Mouse (Mus musculus) limb, embryonic 14.5 days (tissue): ENCODE results near the gene Rab14. TPM values are rescaled to one million over a fixed set of nuclear protein-coding genes. Genes with fewer than 3 reads are reported as not detected.
A peak's percentile ranks its signal among the peaks of the same experiment; 100 is the strongest.

Experiments
- ATAC-seq: fragments of 200-750 bp; cut with Nextera tagmentation; 2 replicates; pipeline ENCODE4 v1.8.0; 2017; ENCODE audit warnings: low read depth, moderate number of reproducible peaks, moderate TSS enrichment; ENCODE audit not compliant: low FRiP score
- DNase-seq: peaks from one replicate; pipeline ENCODE4 v3.0.0-alpha.2; 2015; ENCODE audit warnings: low spot score
- H3K27ac ChIP-seq: fragments of 300-500 bp; sonication (generic); replicated peaks from 2 replicates; pipeline ENCODE4 v1.5.1; 2014; ENCODE audit warnings: low read depth, mild to moderate bottlenecking, low read length, moderate library complexity, mixed read lengths
- H3K27me3 ChIP-seq: fragments of 300-500 bp; sonication (generic); 2 replicates; pipeline ENCODE4 v1.6.1; 2014; ENCODE audit warnings: low read length, mixed read lengths; ENCODE audit not compliant: control insufficient read depth, insufficient read depth
- H3K36me3 ChIP-seq: fragments of 300-500 bp; sonication (generic); 2 replicates; pipeline ENCODE4 v1.6.1; 2014; ENCODE audit warnings: mild to moderate bottlenecking, low read length, moderate library complexity, mixed read lengths; ENCODE audit not compliant: control insufficient read depth, insufficient read depth
- H3K4me1 ChIP-seq: fragments of 300-500 bp; sonication (generic); 2 replicates; pipeline ENCODE4 v1.6.1; 2014; ENCODE audit warnings: antibody characterized with exemption, low read length, mixed read lengths; ENCODE audit not compliant: control insufficient read depth, insufficient read depth
- H3K4me2 ChIP-seq: fragments of 300-500 bp; sonication (generic); replicated peaks from 2 replicates; pipeline ENCODE4 v1.6.1; 2014; ENCODE audit warnings: low read depth, mild to moderate bottlenecking, low read length, moderate library complexity; ENCODE audit not compliant: severe bottlenecking
- H3K4me3 ChIP-seq: fragments of 300-500 bp; sonication (generic); replicated peaks from 2 replicates; pipeline ENCODE4 v1.5.1; 2014; ENCODE audit warnings: low read length
- H3K9ac ChIP-seq: fragments of 300-500 bp; sonication (generic); 2 replicates; pipeline ENCODE4 v1.6.1; 2014; ENCODE audit warnings: mild to moderate bottlenecking, low read depth, low read length, moderate library complexity; ENCODE audit not compliant: severe bottlenecking
- H3K9me3 ChIP-seq: fragments of 300-500 bp; sonication (generic); 2 replicates; pipeline ENCODE4 v1.6.1; 2016; ENCODE audit warnings: low read length; ENCODE audit not compliant: control insufficient read depth
- POLR2A ChIP-seq: fragments of 200-500 bp; IDR thresholded peaks from 2 replicates; pipeline ENCODE4 v1.8.0; 2012; ENCODE audit warnings: inconsistent platforms, mild to moderate bottlenecking, moderate library complexity, borderline replicate concordance; ENCODE audit not compliant: insufficient read depth, insufficient read length; ENCODE audit errors: extremely low read depth
- WGBS: fragments of 180-500 bp; shearing (Covaris S2); extraction: QIAGEN DNeasy Blood & Tissue Kit; methylation state at CpG from one replicate; pipeline ENCODE4 v1.1.7; 2014; 5-methylcytosine and 5-hydroxymethylcytosine counted together
- polyA plus RNA-seq, 2 experiments: library from polyadenylated mRNA; depleted of rRNA in 1 of 2; stranded (reverse) in 1 of 2; unstranded in 1 of 2; fragments of >200 nt; fragmentation: Nextera tagmentation in 1 of 2; extraction: Ambion mirVana in 1 of 2; gene quantifications; 2 replicates each; pipeline versions ENCODE4 v1.2.1 to v1.2.3; 2012 to 2014

The Rab14 gene
- polyA plus RNA-seq, 2 experiments, result 130 to 276 TPM

GRCm38 (mm10) chr2:35173666-35174065 is 27.3 kb downstream of the Rab14 start:
- Histone ChIP-seq H3K9me3 (no peaks in the 10 kb centered on the region), H3K27me3 (no peaks in the 10 kb centered on the region), H3K4me1 (no peaks in the 10 kb centered on the region), H3K27ac (no peak overlapping the region), H3K9ac (no peak overlapping the region), H3K4me3 (no peak overlapping the region), H3K4me2 (no peak overlapping the region), H3K36me3 (peaks cover 91% of the 10 kb centered on the region)
- TF ChIP-seq POLR2A, result no peak
- WGBS, result 88% methylated on average over 5 of the region's 5 CpGs
- ATAC-seq, result no peak
- DNase-seq, result no peak

DNA sequence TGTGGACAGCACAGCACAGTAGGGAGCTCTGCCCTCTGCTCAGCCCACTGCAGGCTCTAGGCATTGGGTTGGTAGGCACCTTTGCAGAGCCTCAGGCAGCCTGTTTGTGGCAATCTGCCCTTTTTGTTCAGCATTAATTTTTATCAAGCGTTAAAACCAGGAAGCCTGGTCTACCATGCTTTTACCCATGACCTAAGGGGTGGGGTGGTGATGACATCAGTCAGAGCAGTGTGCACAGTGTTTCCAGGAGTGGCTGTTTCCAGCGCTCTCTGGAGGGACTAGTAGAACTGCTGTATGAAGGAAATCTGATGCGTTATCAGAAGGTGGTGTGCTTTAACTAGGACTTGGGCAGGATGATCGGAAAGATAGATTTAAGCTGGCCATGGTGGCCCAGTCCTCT is 28.7 kb downstream of the Rab14 start:
- Histone ChIP-seq H3K4me1 (no peaks in the 10 kb centered on the region), H3K4me3 (no peak overlapping the region), H3K27ac (no peak overlapping the region), H3K36me3 (peaks cover 93% of the 10 kb centered on the region), H3K9me3 (no peaks in the 10 kb centered on the region), H3K9ac (no peak overlapping the region), H3K4me2 (no peak overlapping the region), H3K27me3 (no peaks in the 10 kb centered on the region)
- no peak for ATAC-seq
- no peak for DNase-seq
- no peak for TF ChIP-seq POLR2A
- WGBS, result 96% methylated on average over 4 of the region's 4 CpGs

- TF ChIP-seq POLR2A, result no peak
- WGBS, result 86% methylated on average over 10 of the region's 10 CpGs
- peak; percentile 19 for DNase-seq
Observed at GRCm38 (mm10) chr2:35171341-35171861, 29.5 kb downstream of the Rab14 start.

DNA sequence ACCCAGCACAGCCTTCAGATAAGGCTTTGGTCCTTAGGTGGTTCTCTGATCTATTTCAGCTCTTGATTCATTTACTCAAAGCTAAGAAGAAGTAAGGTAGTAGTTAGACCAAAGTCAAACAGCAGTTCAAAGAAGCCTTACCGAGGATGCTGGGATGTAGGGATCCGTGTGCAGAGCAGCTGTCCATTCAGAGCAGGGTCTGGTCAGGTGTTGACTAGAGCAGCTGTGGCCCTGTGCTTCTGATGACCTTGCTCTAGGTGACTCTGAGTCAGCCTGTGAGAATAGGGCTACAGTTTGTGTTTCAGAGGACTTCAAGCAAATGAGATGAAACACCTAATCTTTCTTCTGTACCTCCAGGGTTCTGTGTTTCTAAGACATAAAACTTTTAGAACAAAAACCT is 31.5 kb downstream of the Rab14 start:
- H3K9ac ChIP-seq, result no peak overlapping the region
- H3K27ac ChIP-seq, result no peak overlapping the region
- peaks cover 89% of the 10 kb centered on the region for H3K36me3 ChIP-seq
- H3K27me3 ChIP-seq, result no peaks in the 10 kb centered on the region
- TF ChIP-seq POLR2A, result no peak
- DNase-seq (no peak), ATAC-seq (no peak)
- no peaks in the 10 kb centered on the region for H3K4me1 ChIP-seq
- H3K4me3 ChIP-seq, result no peak overlapping the region
- H3K4me2 ChIP-seq, result no peak overlapping the region
- no peaks in the 10 kb centered on the region for H3K9me3 ChIP-seq
- 87% methylated on average over 2 of the region's 2 CpGs for WGBS

More at GRCm38 (mm10) chr2:35171341-35171861, 29.5 kb downstream of the Rab14 start:
- Histone ChIP-seq H3K4me3 (no peak overlapping the region), H3K27ac (no peak overlapping the region), H3K27me3 (no peaks in the 10 kb centered on the region), H3K9ac (no peak overlapping the region), H3K4me1 (no peaks in the 10 kb centered on the region), H3K36me3 (peaks cover 93% of the 10 kb centered on the region), H3K4me2 (no peak overlapping the region), H3K9me3 (no peaks in the 10 kb centered on the region)
- no peak for ATAC-seq

- no peaks in the 10 kb centered on the region for H3K27me3 ChIP-seq
- H3K4me3 ChIP-seq, result no peak overlapping the region
- H3K36me3 ChIP-seq, result peaks cover 88% of the 10 kb centered on the region
- no peak for DNase-seq
- TF ChIP-seq POLR2A, result no peak
- no peak overlapping the region for H3K9ac ChIP-seq
- H3K9me3 ChIP-seq, result no peaks in the 10 kb centered on the region
- H3K4me2 ChIP-seq, result no peak overlapping the region
- no peaks in the 10 kb centered on the region for H3K4me1 ChIP-seq
- no peak overlapping the region for H3K27ac ChIP-seq
- 87% methylated on average over 5 of the region's 5 CpGs for WGBS
- ATAC-seq, result no peak
Observed at GRCm38 (mm10) chr2:35166816-35167215, 34.1 kb downstream of the Rab14 start.

DNA sequence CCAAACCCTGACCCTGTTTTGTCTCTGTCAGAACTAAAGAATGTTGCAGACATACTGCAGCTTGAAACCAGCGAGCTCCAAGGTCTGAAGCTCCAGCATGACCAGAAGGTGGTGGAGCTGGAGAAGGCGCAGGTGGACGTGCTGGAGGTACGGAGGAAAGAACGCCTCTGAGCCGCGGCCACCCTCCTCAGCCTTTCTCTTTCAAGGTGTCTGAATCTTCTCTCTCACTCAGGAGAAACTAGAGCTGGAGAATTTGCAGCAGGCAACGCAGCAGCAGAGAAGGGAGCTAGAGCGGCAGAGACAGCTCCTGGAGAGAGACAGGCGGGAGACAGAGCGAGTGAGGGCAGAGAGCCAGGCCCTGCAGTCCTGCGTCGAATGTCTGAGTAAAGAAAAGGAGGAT is 35.5 kb downstream of the Rab14 start:
- DNase-seq, result no peak
- Histone ChIP-seq H3K9me3 (no peaks in the 10 kb centered on the region), H3K4me3 (no peak overlapping the region), H3K4me1 (no peaks in the 10 kb centered on the region), H3K4me2 (no peak overlapping the region), H3K9ac (no peak overlapping the region), H3K27me3 (no peaks in the 10 kb centered on the region), H3K27ac (no peak overlapping the region), H3K36me3 (peaks cover 78% of the 10 kb centered on the region)
- no peak for ATAC-seq
- 93% methylated on average over 13 of the region's 13 CpGs for WGBS
- no peak for TF ChIP-seq POLR2A
